Mouse (Mus musculus) spleen, adult 18-20 months (tissue): ENCODE data around the gene Lrp2.

Experiments
- DNase-seq, 2 experiments: peaks; one replicate each; pipeline ENCODE4 v3.0.0; 2022; ENCODE audit warnings: mixed read lengths in 2 of 2

Gene Lrp2

DNA sequence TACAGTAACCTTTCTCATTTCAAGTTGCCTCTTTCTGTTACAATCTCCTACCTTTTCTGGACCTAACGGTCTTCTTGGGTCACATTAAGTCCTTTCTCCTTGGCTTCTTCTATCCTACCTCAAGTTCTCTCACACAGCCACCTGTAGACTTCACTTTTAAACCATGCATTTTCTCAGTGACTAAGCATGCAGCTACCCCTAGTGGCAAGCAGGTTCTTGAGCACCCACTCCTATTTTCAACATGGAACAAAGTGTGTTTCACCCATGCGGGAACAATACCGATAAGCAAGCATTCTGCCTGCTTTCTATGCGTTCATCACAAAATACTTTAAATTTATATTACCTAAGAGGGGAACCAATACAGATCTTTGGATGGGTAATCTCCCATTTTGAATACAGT is 92.7 kb downstream of the Lrp2 start:
- DNase-seq = no peak

- no peak for DNase-seq
These were observed 104.9 kb downstream of the Lrp2 start for GRCm38 (mm10) chr2:69480965-69481364.

GRCm38 (mm10) chr2:69479859-69480258 is 106.0 kb downstream of the Lrp2 start:
- DNase-seq = no peak

- no peak for DNase-seq
These were observed 109.0 kb downstream of the Lrp2 start for GRCm38 (mm10) chr2:69476901-69477300.

GRCm38 (mm10) chr2:69475177-69475576 is 110.7 kb downstream of the Lrp2 start:
- no peak for DNase-seq

GRCm38 (mm10) chr2:69471837-69472236 is 114.0 kb downstream of the Lrp2 start:
- DNase-seq = no peak

DNA sequence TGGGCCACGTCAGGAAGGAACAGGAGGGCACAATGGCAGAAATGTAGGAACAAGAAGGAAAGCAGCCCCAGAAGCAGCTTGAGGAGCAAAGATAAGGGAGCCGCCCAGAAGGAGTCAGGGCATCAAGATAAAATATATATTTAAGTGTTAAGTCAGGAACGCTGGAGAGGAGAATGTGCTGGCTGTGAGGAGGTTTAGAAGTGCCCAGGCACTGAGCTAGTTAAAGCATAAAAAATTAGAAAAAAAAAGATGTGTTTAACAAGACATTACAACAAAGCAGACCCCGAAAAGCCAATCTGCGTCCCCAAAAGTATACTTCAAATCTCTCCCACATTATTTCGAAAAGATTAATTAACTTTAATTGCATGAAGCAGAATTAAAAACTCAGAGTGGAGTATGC is 122.3 kb downstream of the Lrp2 start:
- DNase-seq = no peak

- no peak for DNase-seq
These were observed 126.4 kb downstream of the Lrp2 start for GRCm38 (mm10) chr2:69459481-69459880.

GRCm38 (mm10) chr2:69451128-69451527 is 134.7 kb downstream of the Lrp2 start:
- DNase-seq = no peak

- no peak for DNase-seq
These were observed 137.3 kb downstream of the Lrp2 start for GRCm38 (mm10) chr2:69448581-69448980.

DNA sequence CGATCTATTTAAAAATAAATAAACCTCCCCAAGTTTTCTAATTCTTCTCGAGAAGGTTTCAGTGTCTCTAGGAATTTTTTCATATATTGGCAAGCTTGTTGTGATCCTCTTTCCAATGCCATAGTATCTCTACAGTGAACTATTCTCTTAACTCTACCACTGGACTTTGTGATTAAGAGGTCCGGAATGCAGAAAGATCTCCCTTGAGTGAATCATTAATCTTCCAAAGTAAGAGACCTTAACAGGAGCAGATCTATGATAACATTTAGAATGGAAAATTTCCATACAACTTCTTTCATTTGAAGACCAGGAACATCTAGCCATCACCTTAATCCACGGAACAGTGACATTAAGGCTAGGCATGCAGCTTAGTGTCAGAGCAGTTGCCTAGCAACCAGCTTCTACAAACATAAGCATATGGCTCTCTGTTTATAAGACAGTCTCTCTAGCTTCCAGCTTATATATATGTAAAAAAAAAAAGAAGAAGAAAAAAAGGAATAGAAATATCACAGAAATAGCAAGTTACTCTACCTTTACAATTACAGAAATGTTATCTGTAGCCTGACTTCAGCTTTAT is 139.9 kb downstream of the Lrp2 start:
- DNase-seq = no peak

- no peak for DNase-seq
These were observed 144.2 kb downstream of the Lrp2 start for GRCm38 (mm10) chr2:69441656-69442055.

- peak in 1 of 2 experiments; percentile 37 for DNase-seq
These were observed 157.7 kb downstream of the Lrp2 start for GRCm38 (mm10) chr2:69428116-69428515.

- DNase-seq = no peak
These were observed 158.7 kb downstream of the Lrp2 start for GRCm38 (mm10) chr2:69427141-69427540.

DNA sequence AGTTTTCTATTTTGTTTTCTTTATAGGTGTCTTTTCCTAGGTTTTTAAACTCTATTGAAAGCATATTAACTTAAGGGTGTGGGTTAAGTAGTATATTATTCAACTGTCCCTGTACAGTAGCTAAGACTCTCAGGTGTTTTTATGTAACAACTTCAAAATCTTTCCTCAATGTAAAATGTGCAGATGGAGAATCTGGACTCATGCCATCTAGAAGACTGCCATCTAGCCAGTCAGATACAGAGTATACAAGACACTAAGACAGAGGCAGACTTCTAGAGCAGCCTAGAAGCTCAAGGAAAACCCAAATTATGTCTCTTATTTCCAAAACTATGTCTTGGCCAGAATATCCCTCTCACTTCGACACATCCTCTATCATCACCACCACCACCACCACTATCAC is 159.8 kb downstream of the Lrp2 start:
- no peak for DNase-seq

DNA sequence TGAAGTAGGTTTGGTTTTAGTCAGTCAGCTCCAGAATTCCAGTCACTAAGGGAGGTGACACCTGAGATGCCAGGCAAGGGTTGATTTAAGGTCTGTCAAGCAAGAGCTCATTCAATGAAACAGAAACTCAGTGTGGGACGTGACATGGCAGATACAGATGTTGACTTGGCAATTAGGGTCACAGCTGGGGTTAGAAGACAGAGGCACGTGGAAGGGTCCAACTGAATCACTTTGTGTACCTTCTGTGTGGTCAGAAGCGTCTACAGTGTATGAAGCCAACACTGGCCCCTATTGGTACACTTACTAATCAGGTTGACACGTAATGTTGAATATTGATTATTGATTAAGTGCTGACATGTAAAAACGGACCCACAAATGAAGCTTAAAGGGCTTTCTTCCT is 161.0 kb downstream of the Lrp2 start:
- no peak for DNase-seq

DNA sequence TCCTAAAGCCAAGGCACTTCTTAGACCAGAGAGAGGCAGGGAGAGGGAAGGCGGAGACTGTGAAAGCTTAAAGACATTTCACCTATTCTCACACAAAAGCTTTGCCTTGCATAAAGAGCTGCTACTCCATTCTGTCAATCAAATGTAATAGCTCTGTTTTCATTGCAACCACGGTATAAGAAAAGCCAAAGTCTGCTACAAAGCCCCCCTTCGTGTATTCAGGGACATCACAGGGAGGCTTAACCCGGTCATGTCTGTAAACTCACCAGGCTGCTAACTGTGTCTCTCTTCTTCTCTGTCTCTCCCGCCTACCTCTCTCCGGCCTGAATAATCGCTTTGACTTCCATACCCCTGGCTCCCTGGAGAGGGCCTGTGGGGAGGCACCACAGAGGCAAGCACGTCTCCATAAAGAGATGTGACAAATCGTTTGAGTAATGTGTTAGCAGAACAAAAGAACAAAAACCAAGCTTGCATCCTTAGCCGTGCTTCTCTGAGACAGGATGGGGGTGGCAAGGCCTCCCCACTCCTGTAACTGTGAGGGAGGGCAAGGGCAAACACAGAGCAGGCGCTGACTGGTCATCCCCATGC is 167.5 kb downstream of the Lrp2 start:
- no peak for DNase-seq

DNA sequence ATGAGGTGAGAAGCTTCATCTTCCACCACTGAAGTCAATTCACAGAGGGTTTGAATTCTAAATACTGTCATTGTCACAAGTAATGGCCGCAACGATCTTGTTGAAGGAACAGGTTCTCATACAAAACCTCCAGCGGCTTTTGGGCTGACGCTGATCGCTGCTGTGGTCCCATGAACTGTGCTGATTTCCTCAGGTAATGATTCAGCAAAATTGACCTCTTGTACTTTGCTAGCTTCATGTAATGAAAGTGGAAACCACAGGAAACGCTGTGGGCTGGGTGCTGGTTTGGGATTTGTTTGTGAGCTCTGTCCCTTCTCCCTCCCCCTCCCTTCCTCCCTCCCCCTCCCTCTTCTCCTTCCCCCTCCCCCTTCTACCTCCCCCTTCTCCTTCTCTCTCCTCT is 170.8 kb downstream of the Lrp2 start:
- no peak for DNase-seq

DNA sequence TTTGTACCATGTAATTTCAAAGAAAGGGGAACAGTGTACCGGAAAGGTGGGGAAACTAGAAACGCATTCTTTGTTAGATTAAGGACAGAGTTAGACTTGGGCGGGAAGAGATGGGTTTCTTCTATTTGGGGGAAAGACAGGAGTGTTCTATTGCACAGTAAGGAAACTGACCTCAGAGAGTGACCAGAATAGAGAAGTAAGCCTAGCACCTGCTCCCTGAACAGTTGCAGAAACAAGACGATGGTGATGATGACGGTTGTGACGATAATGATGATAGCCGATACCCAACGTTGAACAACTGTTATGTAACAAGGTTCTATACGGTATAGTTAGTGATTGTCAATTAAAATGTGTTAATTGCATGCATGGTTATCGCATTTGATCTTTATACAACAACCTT is 171.3 kb downstream of the Lrp2 start:
- no peak for DNase-seq

GRCm38 (mm10) chr2:69405692-69406091 is 180.2 kb downstream of the Lrp2 start:
- no peak for DNase-seq

DNA sequence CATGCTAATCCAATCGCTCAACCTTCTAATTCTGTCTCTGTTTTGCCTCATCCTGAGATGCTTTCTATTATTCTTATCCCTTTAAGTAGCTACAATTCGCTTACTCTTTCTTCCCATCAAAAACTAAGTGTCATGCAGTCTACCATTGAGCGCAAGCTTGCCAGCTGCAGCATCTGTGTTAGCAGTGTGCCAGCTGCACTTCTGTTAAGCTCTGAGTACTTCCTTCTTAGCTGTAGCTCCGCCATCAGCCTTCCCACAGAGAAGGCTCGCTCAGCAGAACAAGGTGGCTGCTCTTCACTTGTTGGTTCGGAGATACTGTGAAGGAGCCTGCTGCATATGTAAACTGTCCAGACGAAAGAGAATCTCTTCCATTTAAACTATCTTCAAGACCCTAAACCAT is 183.6 kb downstream of the Lrp2 start:
- DNase-seq = no peak

DNA sequence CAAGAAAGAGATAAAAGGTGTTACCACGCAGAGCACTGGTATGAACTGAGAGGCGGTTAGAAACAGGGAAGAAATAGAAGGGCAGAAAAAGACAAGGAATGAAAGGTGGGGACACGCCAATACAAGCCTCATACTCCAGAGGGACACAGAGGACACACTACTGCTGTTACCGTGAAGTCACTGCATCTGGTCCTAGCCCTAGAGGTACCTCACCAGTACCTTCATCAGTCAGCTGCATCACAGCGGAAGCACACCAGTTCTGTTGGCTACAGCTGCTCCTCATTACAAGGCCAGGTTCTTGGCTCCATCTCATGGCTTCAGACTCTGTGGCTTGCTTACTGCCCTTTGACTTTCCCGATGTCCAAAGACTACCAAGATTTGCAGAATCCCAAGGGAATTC is 184.0 kb downstream of the Lrp2 start:
- DNase-seq = no peak

DNA sequence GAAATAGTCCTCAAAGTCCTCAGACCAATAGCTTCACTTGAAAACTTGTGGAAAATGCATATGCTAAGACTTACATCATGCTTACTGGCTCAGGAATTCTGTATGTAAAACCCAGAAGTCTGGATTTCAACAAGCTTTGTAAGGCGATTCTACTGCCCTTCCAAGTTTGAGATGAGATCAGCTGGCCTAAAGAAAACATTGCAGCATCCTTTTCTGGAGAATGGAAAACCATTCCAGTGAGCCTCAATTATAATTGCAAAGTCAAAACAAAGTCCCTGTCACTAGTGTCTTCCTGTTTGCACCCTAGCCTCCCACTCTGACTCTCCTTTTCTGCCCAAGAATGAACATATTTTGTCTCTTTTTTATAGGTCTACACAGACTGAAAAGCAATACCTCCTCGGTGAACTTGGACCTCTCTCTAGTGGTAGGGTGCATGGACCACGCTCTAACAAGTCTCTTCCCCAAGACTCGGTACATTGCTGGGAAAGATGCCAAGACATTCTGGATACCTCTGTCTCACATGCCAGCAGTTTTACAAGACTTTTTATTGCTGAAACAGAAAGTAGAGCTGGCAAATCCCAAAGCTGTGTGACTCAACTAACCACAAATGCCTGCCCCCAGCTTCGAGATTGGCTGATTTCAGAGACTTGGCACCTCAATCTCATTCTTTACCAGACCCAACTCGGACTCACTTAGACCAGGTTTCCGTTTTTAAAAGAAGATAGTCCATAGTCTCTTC is 184.8 kb downstream of the Lrp2 start:
- DNase-seq = no peak

GRCm38 (mm10) chr2:69396760-69397435 is 189.0 kb downstream of the Lrp2 start:
- DNase-seq = no peak
